Mouse (Mus musculus): Measurements from ENCODE around the gene Surf2. TPM values are rescaled to one million over a fixed set of nuclear protein-coding genes. Genes with fewer than 3 reads are reported as not detected.

Gene Surf2
- total RNA-seq, 2 experiments from 2014 or later: 31.3 to 34.5 TPM

- no peak for ATAC-seq (ENCODE audit: poor library complexity, severe bottlenecking)
These were observed 38.7 kb downstream of the Surf2 start for GRCm38 (mm10) chr2:26954735-26955395.

GRCm38 (mm10) chr2:26956811-26957487, 40.8 kb downstream of the Surf2 start:
- ATAC-seq (ENCODE audit: poor library complexity, severe bottlenecking): no peak

- no peak for ATAC-seq (ENCODE audit: poor library complexity, severe bottlenecking)
These were observed 41.3 kb downstream of the Surf2 start for GRCm38 (mm10) chr2:26957488-26957859.

GRCm38 (mm10) chr2:26960756-26961155, 44.6 kb downstream of the Surf2 start:
- no peak for ATAC-seq (ENCODE audit: poor library complexity, severe bottlenecking)

GRCm38 (mm10) chr2:26963923-26964723, 48.0 kb downstream of the Surf2 start, which contains the start of gene Rexo4:
Rexo4 (minus strand) TSS chr2:26964386.
- ATAC-seq (ENCODE audit: poor library complexity, severe bottlenecking): peak; percentile 95

GRCm38 (mm10) chr2:26964724-26965370, 48.7 kb downstream of the Surf2 start:
- no peak for ATAC-seq (ENCODE audit: poor library complexity, severe bottlenecking)

GRCm38 (mm10) chr2:26967262-26967661, 51.1 kb downstream of the Surf2 start:
- no peak for ATAC-seq (ENCODE audit: poor library complexity, severe bottlenecking)

Other genes starting within 250 kb of the Surf2 start
- gene Lcn4, start 245.1 kb upstream of the Surf2 start, total RNA-seq (2015): 0.96 TPM in 1 of 2 replicates, not detected in the other
- not detected in 2 replicates for gene Lcn4, start 245.1 kb upstream of the Surf2 start, total RNA-seq (2017)
- gene Abo, start 51.4 kb upstream of the Surf2 start, total RNA-seq (2015): not detected in 2 replicates
- not detected in 2 replicates for gene Abo, start 51.4 kb upstream of the Surf2 start, total RNA-seq (2017)
- 8.9 and 9.2 TPM in 2 replicates for gene Surf6, start 13.5 kb upstream of the Surf2 start, total RNA-seq (2015)
- 20.7 and 27.9 TPM in 2 replicates for gene Surf6, start 13.5 kb upstream of the Surf2 start, total RNA-seq (2017)
- 5.6 and 7.2 TPM in 2 replicates for gene Med22, start 5.7 kb upstream of the Surf2 start, total RNA-seq (2015)
- 10.9 and 12.7 TPM in 2 replicates for gene Med22, start 5.7 kb upstream of the Surf2 start, total RNA-seq (2017)
- 1,352 and 1,498 TPM in 2 replicates for gene Rpl7a, start 5.6 kb upstream of the Surf2 start, total RNA-seq (2015)
- 1,113 and 1,311 TPM in 2 replicates for gene Rpl7a, start 5.6 kb upstream of the Surf2 start, total RNA-seq (2017)
- gene Surf1, start 163 bp downstream of the Surf2 start, total RNA-seq (2015): 102 and 106 TPM in 2 replicates
- 61.3 and 77.4 TPM in 2 replicates for gene Surf1, start 163 bp downstream of the Surf2 start, total RNA-seq (2017)
- 95.0 and 100 TPM in 2 replicates for gene Surf4, start 17.6 kb downstream of the Surf2 start, total RNA-seq (2015)
- gene Surf4, start 17.6 kb downstream of the Surf2 start, total RNA-seq (2017): 86.1 and 98.4 TPM in 2 replicates
- 0.16 and 0.60 TPM in 2 replicates for gene Stkld1, start 17.7 kb downstream of the Surf2 start, total RNA-seq (2015)
- not detected in 2 replicates for gene Stkld1, start 17.7 kb downstream of the Surf2 start, total RNA-seq (2017)
- 19.4 and 21.1 TPM in 2 replicates for gene Rexo4, start 48.0 kb downstream of the Surf2 start, total RNA-seq (2015)
- gene Rexo4, start 48.0 kb downstream of the Surf2 start, total RNA-seq (2017): 69.1 and 72.6 TPM in 2 replicates
- gene Adamts13, start 57.0 kb downstream of the Surf2 start, total RNA-seq (2015): 0.04 TPM in 1 of 2 replicates, not detected in the other
- 0.24 and 0.95 TPM in 2 replicates for gene Adamts13, start 57.0 kb downstream of the Surf2 start, total RNA-seq (2017)
- 11.9 and 14.9 TPM in 2 replicates for gene Cacfd1, start 93.6 kb downstream of the Surf2 start, total RNA-seq (2015)
- gene Cacfd1, start 93.6 kb downstream of the Surf2 start, total RNA-seq (2017): 4.7 and 7.5 TPM in 2 replicates
- 23.0 and 23.3 TPM in 2 replicates for gene Slc2a6, start 111.6 kb downstream of the Surf2 start, total RNA-seq (2015)
- gene Slc2a6, start 111.6 kb downstream of the Surf2 start, total RNA-seq (2017): 39.1 and 40.0 TPM in 2 replicates
- gene Mymk, start 155.8 kb downstream of the Surf2 start, total RNA-seq (2015): not detected in 2 replicates
- gene Mymk, start 155.8 kb downstream of the Surf2 start, total RNA-seq (2017): not detected in 2 replicates
- not detected in 2 replicates for gene Adamtsl2, start 163.0 kb downstream of the Surf2 start, total RNA-seq (2015)
- gene Adamtsl2, start 163.0 kb downstream of the Surf2 start, total RNA-seq (2017): not detected in 2 replicates
- not detected in 2 replicates for gene Fam163b, start 226.1 kb downstream of the Surf2 start, total RNA-seq (2015)
- gene Fam163b, start 226.1 kb downstream of the Surf2 start, total RNA-seq (2017): not detected in 2 replicates
- gene Dbh, start 248.9 kb downstream of the Surf2 start, total RNA-seq (2015): not detected in 2 replicates
- gene Dbh, start 248.9 kb downstream of the Surf2 start, total RNA-seq (2017): not detected in 2 replicates

All from megakaryocyte, adult 5-6 weeks (primary cell).